In the genomic region with DNA sequence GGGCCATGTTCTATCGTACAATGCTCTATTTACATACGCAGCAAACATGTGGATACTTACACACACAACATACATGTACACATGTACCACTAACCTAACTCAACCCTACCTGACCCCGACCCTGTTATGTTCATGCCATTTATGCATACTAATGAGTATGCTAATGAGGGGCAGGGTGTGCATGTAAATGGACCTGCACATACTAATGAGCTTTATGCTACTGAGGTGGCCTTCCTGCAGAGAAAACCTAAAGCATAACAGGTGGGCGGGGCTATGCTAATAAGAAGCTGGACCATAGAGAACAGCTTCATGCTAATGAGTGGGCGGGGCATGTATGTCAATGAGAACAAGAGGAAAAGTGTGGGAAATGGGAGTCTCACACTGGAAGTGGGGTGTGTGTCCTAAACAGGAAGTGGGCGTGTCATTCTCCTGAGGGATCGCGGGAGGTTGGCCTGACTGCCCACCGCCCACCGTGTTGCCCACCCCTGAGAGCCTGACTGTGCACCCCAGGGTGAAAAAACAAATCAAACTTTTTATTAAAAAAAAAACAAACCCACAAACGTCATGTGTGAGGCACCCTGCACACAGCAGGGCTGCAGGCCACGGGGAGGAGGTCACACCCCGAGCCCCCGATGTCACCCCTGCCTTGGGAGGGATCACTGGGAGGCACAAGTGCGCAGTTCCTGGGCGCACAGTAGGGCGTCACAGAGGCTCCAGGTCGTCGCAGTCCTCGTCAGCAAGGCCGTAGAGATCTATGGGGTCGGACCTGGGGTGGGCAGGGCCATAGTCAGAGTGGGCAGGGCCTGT, we compare ENCODE assay signal across 8 mouse cellular contexts. TPM values are rescaled to one million over a fixed set of nuclear protein-coding genes. Genes with fewer than 3 reads are reported as not detected.
DNase-seq lines count a peak whose midpoint lies in the region; ATAC-seq lines count a peak whose summit lies in the region.

Gene Ppp2r3d, minus strand, starts transcription at position 803 of the 807 bp plus-strand sequence.

- intact Hi-C loops in heart, postnatal 25 days (cut with DNase I) = loop anchor here (1.0 kb wide), 1 partner anchor 34 kb away; no protein-coding TSS in a partner anchor

- H3K4me3 ChIP-seq in lung, embryonic 15.5 days = no peak within 1 kb of the TSS
- no peak within 1 kb of the TSS for H3K4me3 ChIP-seq in forebrain, embryonic 11.5 days (ENCODE audit: low read depth, low read length)
- H3K4me3 ChIP-seq in midbrain, embryonic 11.5 days (ENCODE audit: low read depth, low read length) = no peak within 1 kb of the TSS

- ATAC-seq in lung, embryonic 15.5 days (ENCODE audit: borderline replicate concordance, extremely low read depth, low FRiP score, low TSS enrichment) = no peak; the same call in 1 of the 2 replicates
- ATAC-seq in forebrain, embryonic 11.5 days (replicated peaks; ENCODE audit: low FRiP score) = peak; percentile 71
- peak; percentile 75 for ATAC-seq in midbrain, embryonic 11.5 days (ENCODE audit: low FRiP score)

- DNase-seq in lung, postnatal 14 days = no peak
- no peak for DNase-seq in adrenal gland, adult 2 months
- DNase-seq in forebrain, embryonic 11.5 days (ENCODE audit: low spot score) = peak; percentile 59
- no peak for DNase-seq in heart, postnatal 25 days (ENCODE audit: low spot score)
- peak in 1 of 2 experiments; percentile 3 for DNase-seq in layer of hippocampus, postnatal 14 days (ENCODE audit: low spot score in 2 of 2)
- DNase-seq in midbrain, embryonic 11.5 days (ENCODE audit: low spot score, missing footprints) = no peak
- DNase-seq in ovary, postnatal 10 days (ENCODE audit: low spot score) = no peak

- H3K4me2 ChIP-seq in lung, embryonic 15.5 days = no peak within 1 kb of the TSS
- no peak within 1 kb of the TSS; the same call in 1 of the 2 replicates for H3K4me2 ChIP-seq in forebrain, embryonic 11.5 days (ENCODE audit: low read depth, low read length, severe bottlenecking)
- H3K4me2 ChIP-seq in midbrain, embryonic 11.5 days = no peak within 1 kb of the TSS

- no peak within 1 kb of the TSS for H3K9ac ChIP-seq in lung, embryonic 15.5 days
- H3K9ac ChIP-seq in forebrain, embryonic 11.5 days (ENCODE audit: low read length) = no peak within 1 kb of the TSS
- H3K9ac ChIP-seq in midbrain, embryonic 11.5 days (ENCODE audit: low read length) = no peak within 1 kb of the TSS

- H3K27me3 ChIP-seq in lung, embryonic 15.5 days = no peaks in the 10 kb centered on the region
- H3K27me3 ChIP-seq in forebrain, embryonic 11.5 days (ENCODE audit: control insufficient read depth, insufficient read depth, low read length) = no peaks in the 10 kb centered on the region
- no peaks in the 10 kb centered on the region for H3K27me3 ChIP-seq in midbrain, embryonic 11.5 days (ENCODE audit: control insufficient read depth, insufficient read depth, low read length)

- WGBS in lung, embryonic 15.5 days = 94% methylated on average over 22 of the region's 22 CpGs
- 96% methylated on average over 22 of the region's 22 CpGs for WGBS in forebrain, embryonic 11.5 days
- WGBS in midbrain, embryonic 11.5 days = 96% methylated on average over 22 of the region's 22 CpGs

- peaks cover 14% of the 10 kb centered on the region for H3K36me3 ChIP-seq in lung, embryonic 15.5 days
- H3K36me3 ChIP-seq in forebrain, embryonic 11.5 days (ENCODE audit: control insufficient read depth, insufficient read depth, low read length) = peaks cover 13% of the 10 kb centered on the region
- H3K36me3 ChIP-seq in midbrain, embryonic 11.5 days (ENCODE audit: control insufficient read depth, insufficient read depth, low read length) = peaks cover 12% of the 10 kb centered on the region

- H3K4me1 ChIP-seq in lung, embryonic 15.5 days = no peaks in the 10 kb centered on the region
- no peaks in the 10 kb centered on the region for H3K4me1 ChIP-seq in forebrain, embryonic 11.5 days (replicated peaks; ENCODE audit: control insufficient read depth, insufficient read depth, low read length)
- H3K4me1 ChIP-seq in midbrain, embryonic 11.5 days (ENCODE audit: control insufficient read depth, insufficient read depth, low read length) = no peaks in the 10 kb centered on the region

- peak within 1 kb of the TSS; percentile 66 for H3K27ac ChIP-seq in lung, embryonic 15.5 days
- H3K27ac ChIP-seq in forebrain, embryonic 11.5 days (ENCODE audit: low read depth, low read length) = no peak within 1 kb of the TSS
- no peak within 1 kb of the TSS for H3K27ac ChIP-seq in midbrain, embryonic 11.5 days (ENCODE audit: low read depth, low read length)

- H3K9me3 ChIP-seq in lung, embryonic 15.5 days = peaks cover 7% of the 10 kb centered on the region; the same call in 1 of the 2 replicates
- no peaks in the 10 kb centered on the region; the same call in 1 of the 2 replicates for H3K9me3 ChIP-seq in forebrain, embryonic 11.5 days (ENCODE audit: control insufficient read depth, low read length)
- no peaks in the 10 kb centered on the region; the same call in 1 of the 2 replicates for H3K9me3 ChIP-seq in midbrain, embryonic 11.5 days (ENCODE audit: control insufficient read depth, low read length)

RNA-seq across cellular contexts. Expression of gene Ppp2r3d, which starts in this region (rescaled TPM):
- 132 and 135 TPM in 2 replicates for polyA plus RNA-seq in lung, embryonic 15.5 days (2015; fragmentation: Nextera tagmentation; extraction: Ambion mirVana)
- 100 to 1,000 TPM in 1 of 2 experiments, 10 to 100 TPM in 1; 87.3 to 104 TPM for total RNA-seq in adrenal gland, adult 2 months (2021)
- 489 and 516 TPM in 2 replicates for polyA plus RNA-seq in adrenal gland, adult 2 months (2012; rRNA removed)
- 163 TPM in 2 replicates for polyA plus RNA-seq in forebrain, embryonic 11.5 days (2014; fragmentation: Nextera tagmentation; extraction: Ambion mirVana)
- 100 to 1,000 TPM in 1 of 2 experiments, 10 to 100 TPM in 1; 92.9 to 112 TPM for total RNA-seq in heart, postnatal 25 days (2021)
- total RNA-seq in layer of hippocampus, postnatal 14 days (2021) = 10 to 100 TPM; 90.9 to 98.3 TPM
- 84.3 and 113 TPM in 2 replicates for polyA plus RNA-seq in midbrain, embryonic 11.5 days (2014; fragmentation: Nextera tagmentation; extraction: Ambion mirVana)
